Mouse (Mus musculus) gastrocnemius, postnatal 4 days (tissue): Measurements from ENCODE around the gene Ppil4. TPM values are rescaled to one million over a fixed set of nuclear protein-coding genes. Genes with fewer than 3 reads are reported as not detected.
"Not testable (repeated sequence)": the region's sequence is repeated elsewhere in the genome, so short reads cannot be mapped to it uniquely, and the experiment has no call there.

Source experiments
- DNase-seq, 2 experiments: peaks; one replicate each; pipeline ENCODE4 v3.0.0; 2021 to 2022; ENCODE audit warnings: low spot score in 2 of 2, mixed read lengths in 2 of 2
- long read RNA-seq, 2 experiments: library from polyadenylated mRNA; stranded (forward); transcript quantifications; one replicate each; pipeline ENCODE4 v2.0.0; 2021
- total RNA-seq, 2 experiments: library from RNA; stranded (reverse); gene quantifications; 2 replicates each; pipeline ENCODE4 v1.2.3; 2021

Gene Ppil4
- total RNA-seq = 10 to 100 TPM; 16.3 to 22.9 TPM
- long read RNA-seq, experiment 1, transcript Ppil4-201 (13 exons, 3,471 nt) = major isoform, 36 of 44 reads
- long read RNA-seq, experiment 1, partial matches to known transcripts = 1 of 44 reads
- long read RNA-seq, experiment 1, other reads (novel, unspliced or antisense) = 7 of 44 reads
- long read RNA-seq, experiment 2, transcript Ppil4-201 (13 exons, 3,471 nt) = major isoform, 32 of 38 reads
- long read RNA-seq, experiment 2, partial matches to known transcripts = 0 of 38 reads
- long read RNA-seq, experiment 2, other reads (novel, unspliced or antisense) = 6 of 38 reads

- peak; percentile 85 to 92 for DNase-seq
These were observed at the start of gene Ppil4, which contains the start of gene Ginm1 for GRCm38 (mm10) chr10:7792751-7793385. TSS of gene Ppil4 (plus strand) at chr10:7792891. TSS of gene Ginm1 (minus strand) at chr10:7792824.

- not testable (repeated sequence) for DNase-seq
These were observed 47.2 kb upstream of the Ppil4 start for GRCm38 (mm10) chr10:7745528-7745927.

- no peak for DNase-seq
These were observed 43.9 kb upstream of the Ppil4 start for GRCm38 (mm10) chr10:7748752-7749151.

- no peak for DNase-seq
These were observed 35.1 kb upstream of the Ppil4 start for GRCm38 (mm10) chr10:7757544-7757943.

GRCm38 (mm10) chr10:7772346-7772745 lies 20.3 kb upstream of the Ppil4 start:
- DNase-seq = no peak

GRCm38 (mm10) chr10:7772769-7773168 lies 19.9 kb upstream of the Ppil4 start:
- no peak for DNase-seq

- DNase-seq = no peak
These were observed 17.3 kb upstream of the Ppil4 start for GRCm38 (mm10) chr10:7775421-7775820.

GRCm38 (mm10) chr10:7778361-7778760 lies 14.3 kb upstream of the Ppil4 start:
- DNase-seq = no peak

- no peak for DNase-seq
These were observed 12.9 kb upstream of the Ppil4 start for GRCm38 (mm10) chr10:7779751-7780237.

GRCm38 (mm10) chr10:7780238-7781176 lies 12.2 kb upstream of the Ppil4 start:
- DNase-seq = peak; percentile 76 to 87

- no peak for DNase-seq
These were observed 11.5 kb upstream of the Ppil4 start for GRCm38 (mm10) chr10:7781214-7781613.

- no peak for DNase-seq
These were observed 5.4 kb upstream of the Ppil4 start for GRCm38 (mm10) chr10:7787319-7787718.

- DNase-seq = no peak
These were observed 389 bp upstream of the Ppil4 start for GRCm38 (mm10) chr10:7792254-7792750.

- no peak for DNase-seq
These were observed 8.6 kb downstream of the Ppil4 start for GRCm38 (mm10) chr10:7801258-7801657.

GRCm38 (mm10) chr10:7802519-7803140 lies 9.9 kb downstream of the Ppil4 start:
- no peak for DNase-seq

- DNase-seq = no peak
These were observed 17.2 kb downstream of the Ppil4 start for GRCm38 (mm10) chr10:7809937-7810336.

GRCm38 (mm10) chr10:7816476-7816875 lies 23.8 kb downstream of the Ppil4 start:
- no peak for DNase-seq

GRCm38 (mm10) chr10:7818676-7819075 lies 26.0 kb downstream of the Ppil4 start:
- DNase-seq = no peak

GRCm38 (mm10) chr10:7819156-7819555 lies 26.5 kb downstream of the Ppil4 start:
- DNase-seq = no peak

GRCm38 (mm10) chr10:7819603-7820002 lies 26.9 kb downstream of the Ppil4 start:
- no peak for DNase-seq

GRCm38 (mm10) chr10:7820171-7820570 lies 27.5 kb downstream of the Ppil4 start:
- no peak for DNase-seq
